Mouse (Mus musculus): ENCODE data around the gene Alkbh8.
"Not testable (repeated sequence)": the region's sequence is repeated elsewhere in the genome, so short reads cannot be mapped to it uniquely, and the experiment has no call there.

The Alkbh8 gene

GRCm38 (mm10) chr9:3334962-3335767 lies at the start of gene Alkbh8:
Alkbh8 (plus strand) TSS chr9:3335140.
- no peaks in the 10 kb centered on the region; the same call in 1 of the 2 replicates for H3K36me3 ChIP-seq (ENCODE audit: control insufficient read depth, insufficient read depth, low read length, poor library complexity, severe bottlenecking)
- peak; percentile 84 for DNase-seq (ENCODE audit: low read depth, low spot score)
- H3K27me3 ChIP-seq (ENCODE audit: control insufficient read depth, insufficient read depth, low read length, poor library complexity, severe bottlenecking) = no peaks in the 10 kb centered on the region

- no peak for DNase-seq (ENCODE audit: low read depth, low spot score)
- Histone ChIP-seq H3K27me3 (ENCODE audit: control insufficient read depth, insufficient read depth, low read length, poor library complexity, severe bottlenecking) (no peaks in the 10 kb centered on the region), H3K36me3 (ENCODE audit: control insufficient read depth, insufficient read depth, low read length, poor library complexity, severe bottlenecking) (no peaks in the 10 kb centered on the region)
Measured at GRCm38 (mm10) chr9:3309292-3309836, 25.6 kb upstream of the Alkbh8 start.

GRCm38 (mm10) chr9:3310016-3310415 lies 24.9 kb upstream of the Alkbh8 start:
- Histone ChIP-seq H3K27me3 (ENCODE audit: control insufficient read depth, insufficient read depth, low read length, poor library complexity, severe bottlenecking) (no peaks in the 10 kb centered on the region), H3K36me3 (ENCODE audit: control insufficient read depth, insufficient read depth, low read length, poor library complexity, severe bottlenecking) (no peaks in the 10 kb centered on the region)
- no peak for DNase-seq (ENCODE audit: low read depth, low spot score)

GRCm38 (mm10) chr9:3327342-3328053 lies 7.4 kb upstream of the Alkbh8 start:
- not testable (repeated sequence) for H3K36me3 ChIP-seq (ENCODE audit: control insufficient read depth, insufficient read depth, low read length, poor library complexity, severe bottlenecking); DNase-seq (ENCODE audit: low read depth, low spot score); H3K27me3 ChIP-seq (ENCODE audit: control insufficient read depth, insufficient read depth, low read length, poor library complexity, severe bottlenecking)

GRCm38 (mm10) chr9:3328054-3328595 lies 6.8 kb upstream of the Alkbh8 start:
- Histone ChIP-seq H3K36me3 (ENCODE audit: control insufficient read depth, insufficient read depth, low read length, poor library complexity, severe bottlenecking) (no peaks in the 10 kb centered on the region), H3K27me3 (ENCODE audit: control insufficient read depth, insufficient read depth, low read length, poor library complexity, severe bottlenecking) (no peaks in the 10 kb centered on the region)
- DNase-seq (ENCODE audit: low read depth, low spot score) = no peak

GRCm38 (mm10) chr9:3330319-3330718 lies 4.6 kb upstream of the Alkbh8 start:
- Histone ChIP-seq H3K36me3 (ENCODE audit: control insufficient read depth, insufficient read depth, low read length, poor library complexity, severe bottlenecking) (no peaks in the 10 kb centered on the region), H3K27me3 (ENCODE audit: control insufficient read depth, insufficient read depth, low read length, poor library complexity, severe bottlenecking) (no peaks in the 10 kb centered on the region)
- DNase-seq (ENCODE audit: low read depth, low spot score) = no peak

GRCm38 (mm10) chr9:3330737-3331384 lies 4.1 kb upstream of the Alkbh8 start:
- no peak for DNase-seq (ENCODE audit: low read depth, low spot score)
- H3K36me3 ChIP-seq (ENCODE audit: control insufficient read depth, insufficient read depth, low read length, poor library complexity, severe bottlenecking) = no peaks in the 10 kb centered on the region
- no peaks in the 10 kb centered on the region for H3K27me3 ChIP-seq (ENCODE audit: control insufficient read depth, insufficient read depth, low read length, poor library complexity, severe bottlenecking)

- H3K36me3 ChIP-seq (ENCODE audit: control insufficient read depth, insufficient read depth, low read length, poor library complexity, severe bottlenecking) = no peaks in the 10 kb centered on the region; the same call in 1 of the 2 replicates
- H3K27me3 ChIP-seq (ENCODE audit: control insufficient read depth, insufficient read depth, low read length, poor library complexity, severe bottlenecking) = no peaks in the 10 kb centered on the region
- DNase-seq (ENCODE audit: low read depth, low spot score) = no peak
Measured at GRCm38 (mm10) chr9:3336661-3337060, 1.7 kb downstream of the Alkbh8 start.

- no peak for DNase-seq (ENCODE audit: low read depth, low spot score)
- no peaks in the 10 kb centered on the region for H3K27me3 ChIP-seq (ENCODE audit: control insufficient read depth, insufficient read depth, low read length, poor library complexity, severe bottlenecking)
- peaks cover 12% of the 10 kb centered on the region for H3K36me3 ChIP-seq (ENCODE audit: control insufficient read depth, insufficient read depth, low read length, poor library complexity, severe bottlenecking)
Measured at GRCm38 (mm10) chr9:3345136-3345535, 10.2 kb downstream of the Alkbh8 start.

- DNase-seq (ENCODE audit: low read depth, low spot score) = no peak
- Histone ChIP-seq H3K36me3 (ENCODE audit: control insufficient read depth, insufficient read depth, low read length, poor library complexity, severe bottlenecking) (peaks cover 16% of the 10 kb centered on the region), H3K27me3 (ENCODE audit: control insufficient read depth, insufficient read depth, low read length, poor library complexity, severe bottlenecking) (no peaks in the 10 kb centered on the region)
Measured at GRCm38 (mm10) chr9:3345967-3346366, 11.0 kb downstream of the Alkbh8 start.

- Histone ChIP-seq H3K36me3 (ENCODE audit: control insufficient read depth, insufficient read depth, low read length, poor library complexity, severe bottlenecking) (peaks cover 14% of the 10 kb centered on the region), H3K27me3 (ENCODE audit: control insufficient read depth, insufficient read depth, low read length, poor library complexity, severe bottlenecking) (no peaks in the 10 kb centered on the region)
- peak; percentile 24 for DNase-seq (ENCODE audit: low read depth, low spot score)
Measured at GRCm38 (mm10) chr9:3350056-3350455, 15.1 kb downstream of the Alkbh8 start.

GRCm38 (mm10) chr9:3376323-3376722 lies 41.4 kb downstream of the Alkbh8 start:
- not testable (repeated sequence) for H3K27me3 ChIP-seq (ENCODE audit: control insufficient read depth, insufficient read depth, low read length, poor library complexity, severe bottlenecking); DNase-seq (ENCODE audit: low read depth, low spot score); H3K36me3 ChIP-seq (ENCODE audit: control insufficient read depth, insufficient read depth, low read length, poor library complexity, severe bottlenecking)

- peak; percentile 92 for DNase-seq (ENCODE audit: low read depth, low spot score)
- H3K36me3 ChIP-seq (ENCODE audit: control insufficient read depth, insufficient read depth, low read length, poor library complexity, severe bottlenecking) = no peaks in the 10 kb centered on the region
- H3K27me3 ChIP-seq (ENCODE audit: control insufficient read depth, insufficient read depth, low read length, poor library complexity, severe bottlenecking) = no peaks in the 10 kb centered on the region
Measured at GRCm38 (mm10) chr9:3403251-3404208, 68.6 kb downstream of the Alkbh8 start, which contains the start of gene Cwf19l2. Cwf19l2 (plus strand) TSS chr9:3403592.

All from splenic B cell, adult 2 months (primary cell).